Mouse (Mus musculus) hindbrain, embryonic 15.5 days (tissue): ENCODE measurements at regions not wholly inside any gene's neighbourhood (a gene's known extent, or its start where the extent isn't known, plus 50 kb on each side); places are given as distances from the start of the nearest gene placed in this dataset.
"Not testable (repeated sequence)": the region's sequence is repeated elsewhere in the genome, so short reads cannot be mapped to it uniquely, and the experiment has no call there.

Experiments
- ATAC-seq: fragments of 200-750 bp; cut with Nextera tagmentation; 2 replicates; pipeline ENCODE4 v1.8.0; 2017; ENCODE audit warnings: low read depth, moderate number of reproducible peaks, moderate TSS enrichment; ENCODE audit not compliant: low FRiP score
- H3K27ac ChIP-seq: fragments of 300-500 bp; sonication (generic); replicated peaks from 2 replicates; pipeline ENCODE4 v1.5.1; 2015; ENCODE audit warnings: mild to moderate bottlenecking, inconsistent platforms
- H3K27me3 ChIP-seq: fragments of 300-500 bp; sonication (generic); 2 replicates; pipeline ENCODE4 v1.6.1; 2015; ENCODE audit warnings: control low read depth, inconsistent platforms
- H3K36me3 ChIP-seq: fragments of 300-500 bp; sonication (generic); 2 replicates; pipeline ENCODE4 v1.6.1; 2015; ENCODE audit warnings: control low read depth, inconsistent platforms
- H3K4me1 ChIP-seq: fragments of 300-500 bp; sonication (generic); replicated peaks from 2 replicates; pipeline ENCODE4 v1.6.1; 2015; ENCODE audit warnings: control low read depth, inconsistent platforms
- H3K4me2 ChIP-seq: fragments of 300-500 bp; sonication (generic); 2 replicates; pipeline ENCODE4 v1.6.1; 2015; ENCODE audit warnings: moderate library complexity, mild to moderate bottlenecking, inconsistent platforms
- H3K4me3 ChIP-seq: fragments of 300-500 bp; sonication (generic); 2 replicates; pipeline ENCODE4 v1.5.1; 2015; ENCODE audit warnings: mild to moderate bottlenecking, inconsistent platforms
- H3K9ac ChIP-seq: fragments of 300-500 bp; sonication (generic); 2 replicates; pipeline ENCODE4 v1.6.1; 2015; ENCODE audit warnings: inconsistent platforms
- H3K9me3 ChIP-seq: fragments of 300-500 bp; sonication (generic); 2 replicates; pipeline ENCODE4 v1.6.1; 2016; ENCODE audit warnings: control low read depth, inconsistent platforms
- WGBS: fragments of 180-500 bp; shearing (Covaris S2); methylation state at CpG from one replicate; pipeline ENCODE4 v1.1.7; 2015; 5-methylcytosine and 5-hydroxymethylcytosine counted together

- H3K4me1 ChIP-seq: 0 out of 2 replicates have a peak, but pooled peaks cover 6% of the 10 kb centered on the region
- WGBS: 38% methylated on average over 9 of the region's 9 CpGs
- H3K27me3 ChIP-seq: no peaks in the 10 kb centered on the region
- H3K9ac ChIP-seq: no peak overlapping the region
- no peak overlapping the region for H3K27ac ChIP-seq
- no peak overlapping the region for H3K4me2 ChIP-seq
- H3K9me3 ChIP-seq: no peaks in the 10 kb centered on the region
- no peaks in the 10 kb centered on the region for H3K36me3 ChIP-seq
- no peak overlapping the region for H3K4me3 ChIP-seq
- ATAC-seq: no peak
Measured at GRCm38 (mm10) chr5:142281997-142282396, 119.3 kb upstream of the Foxk1 start.

GRCm38 (mm10) chr5:142287981-142288380 lies 113.3 kb upstream of the Foxk1 start:
- H3K9me3 ChIP-seq: no peaks in the 10 kb centered on the region
- no peaks in the 10 kb centered on the region for H3K36me3 ChIP-seq
- no peaks in the 10 kb centered on the region for H3K27me3 ChIP-seq
- no peak for ATAC-seq
- H3K9ac ChIP-seq: no peak overlapping the region
- H3K4me3 ChIP-seq: no peak overlapping the region
- H3K4me1 ChIP-seq: no peaks in the 10 kb centered on the region
- WGBS: 96% methylated on average over 2 of the region's 2 CpGs
- H3K27ac ChIP-seq: no peak overlapping the region
- H3K4me2 ChIP-seq: no peak overlapping the region

- no peak overlapping the region for H3K4me2 ChIP-seq
- H3K4me3 ChIP-seq: no peak overlapping the region
- no peaks in the 10 kb centered on the region for H3K9me3 ChIP-seq
- no peaks in the 10 kb centered on the region for H3K27me3 ChIP-seq
- no peaks in the 10 kb centered on the region for H3K4me1 ChIP-seq
- WGBS: 84% methylated on average over 10 of the region's 10 CpGs
- no peak for ATAC-seq
- no peak overlapping the region for H3K9ac ChIP-seq
- H3K36me3 ChIP-seq: no peaks in the 10 kb centered on the region
- no peak overlapping the region for H3K27ac ChIP-seq
Measured at GRCm38 (mm10) chr5:142291451-142291850, 109.8 kb upstream of the Foxk1 start.

GRCm38 (mm10) chr5:142296401-142296800 lies 104.9 kb upstream of the Foxk1 start:
- 93% methylated on average over 2 of the region's 2 CpGs for WGBS

GRCm38 (mm10) chr5:142299621-142300020 lies 101.7 kb upstream of the Foxk1 start:
- no peak for ATAC-seq
- no peaks in the 10 kb centered on the region for H3K27me3 ChIP-seq
- no peaks in the 10 kb centered on the region for H3K9me3 ChIP-seq
- no peak overlapping the region for H3K9ac ChIP-seq
- H3K4me1 ChIP-seq: no peaks in the 10 kb centered on the region
- 85% methylated on average over 5 of the region's 5 CpGs for WGBS
- H3K4me3 ChIP-seq: no peak overlapping the region
- H3K27ac ChIP-seq: no peak overlapping the region
- no peak overlapping the region for H3K4me2 ChIP-seq
- H3K36me3 ChIP-seq: no peaks in the 10 kb centered on the region

More at GRCm38 (mm10) chr5:142296401-142296800, 104.9 kb upstream of the Foxk1 start:
- H3K36me3 ChIP-seq, H3K4me3 ChIP-seq, ATAC-seq, H3K27me3 ChIP-seq, H3K4me1 ChIP-seq, H3K27ac ChIP-seq, H3K9ac ChIP-seq, H3K4me2 ChIP-seq, H3K9me3 ChIP-seq: not testable (repeated sequence)

GRCm38 (mm10) chr5:142308511-142308910 lies 92.8 kb upstream of the Foxk1 start:
- no peak overlapping the region for H3K9ac ChIP-seq
- ATAC-seq: no peak

GRCm38 (mm10) chr5:142313944-142314343 lies 87.4 kb upstream of the Foxk1 start:
- no peak overlapping the region for H3K9ac ChIP-seq
- no peak overlapping the region for H3K4me2 ChIP-seq
- no peak overlapping the region for H3K4me3 ChIP-seq
- H3K27me3 ChIP-seq: 0 out of 2 replicates have a peak, but pooled peaks cover 2% of the 10 kb centered on the region
- no peak for ATAC-seq
- H3K9me3 ChIP-seq: no peaks in the 10 kb centered on the region
- no peak overlapping the region for H3K27ac ChIP-seq
- no peaks in the 10 kb centered on the region for H3K4me1 ChIP-seq
- H3K36me3 ChIP-seq: no peaks in the 10 kb centered on the region
- WGBS: 80% methylated on average over 8 of the region's 8 CpGs

More at GRCm38 (mm10) chr5:142308511-142308910, 92.8 kb upstream of the Foxk1 start:
- no peak overlapping the region for H3K4me3 ChIP-seq
- H3K27me3 ChIP-seq: no peaks in the 10 kb centered on the region
- no peak overlapping the region for H3K4me2 ChIP-seq
- no peak overlapping the region for H3K27ac ChIP-seq
- 100% methylated on average over 3 of the region's 3 CpGs for WGBS
- no peaks in the 10 kb centered on the region for H3K9me3 ChIP-seq
- no peaks in the 10 kb centered on the region for H3K4me1 ChIP-seq
- H3K36me3 ChIP-seq: no peaks in the 10 kb centered on the region

GRCm38 (mm10) chr5:142314466-142314865 lies 86.8 kb upstream of the Foxk1 start:
- Histone ChIP-seq H3K36me3 (no peaks in the 10 kb centered on the region), H3K27me3 (0 out of 2 replicates have a peak, but pooled peaks cover 2% of the 10 kb centered on the region), H3K9me3 (no peaks in the 10 kb centered on the region), H3K27ac (no peak overlapping the region), H3K4me2 (no peak overlapping the region), H3K4me3 (no peak overlapping the region), H3K4me1 (no peaks in the 10 kb centered on the region), H3K9ac (no peak overlapping the region)
- ATAC-seq: no peak
- 81% methylated on average over 5 of the region's 5 CpGs for WGBS

GRCm38 (mm10) chr5:142319268-142319667 lies 82.0 kb upstream of the Foxk1 start:
- Histone ChIP-seq H3K4me2 (no peak overlapping the region), H3K27me3 (0 out of 2 replicates have a peak, but pooled peaks cover 7% of the 10 kb centered on the region), H3K4me3 (no peak overlapping the region), H3K4me1 (no peaks in the 10 kb centered on the region), H3K9ac (no peak overlapping the region), H3K27ac (no peak overlapping the region), H3K36me3 (no peaks in the 10 kb centered on the region), H3K9me3 (no peaks in the 10 kb centered on the region)
- WGBS: 5% methylated on average over 7 of the region's 7 CpGs
- peak; percentile 15; the same call in 1 of the 2 replicates for ATAC-seq

- H3K4me1 ChIP-seq: no peaks in the 10 kb centered on the region
- 81% methylated on average over 8 of the region's 8 CpGs for WGBS
- H3K36me3 ChIP-seq: no peaks in the 10 kb centered on the region
- no peak overlapping the region for H3K4me2 ChIP-seq
- H3K9ac ChIP-seq: no peak overlapping the region
- H3K4me3 ChIP-seq: no peak overlapping the region
- H3K27ac ChIP-seq: no peak overlapping the region
- H3K27me3 ChIP-seq: 0 out of 2 replicates have a peak, but pooled peaks cover 7% of the 10 kb centered on the region
- no peaks in the 10 kb centered on the region for H3K9me3 ChIP-seq
- ATAC-seq: no peak
Measured at GRCm38 (mm10) chr5:142321316-142321715, 80.0 kb upstream of the Foxk1 start.

- Histone ChIP-seq H3K4me1 (no peaks in the 10 kb centered on the region), H3K27ac (no peak overlapping the region), H3K4me3 (no peak overlapping the region), H3K9ac (no peak overlapping the region), H3K4me2 (no peak overlapping the region), H3K9me3 (no peaks in the 10 kb centered on the region), H3K36me3 (no peaks in the 10 kb centered on the region), H3K27me3 (no peaks in the 10 kb centered on the region)
- 66% methylated on average over 2 of the region's 2 CpGs for WGBS
- ATAC-seq: no peak
Measured at GRCm38 (mm10) chr5:142324928-142325327, 76.4 kb upstream of the Foxk1 start.

GRCm38 (mm10) chr5:142325560-142325959 lies 75.7 kb upstream of the Foxk1 start:
- Histone ChIP-seq H3K9ac (no peak overlapping the region), H3K9me3 (no peaks in the 10 kb centered on the region), H3K4me2 (no peak overlapping the region), H3K36me3 (no peaks in the 10 kb centered on the region), H3K4me1 (no peaks in the 10 kb centered on the region), H3K4me3 (no peak overlapping the region), H3K27ac (no peak overlapping the region), H3K27me3 (no peaks in the 10 kb centered on the region)
- 71% methylated on average over 4 of the region's 4 CpGs for WGBS
- ATAC-seq: no peak

GRCm38 (mm10) chr5:142327261-142327660 lies 74.0 kb upstream of the Foxk1 start:
- H3K36me3 ChIP-seq: no peaks in the 10 kb centered on the region
- WGBS: 72% methylated on average over 6 of the region's 6 CpGs
- H3K27ac ChIP-seq: no peak overlapping the region
- H3K27me3 ChIP-seq: no peaks in the 10 kb centered on the region
- H3K4me3 ChIP-seq: no peak overlapping the region
- H3K4me2 ChIP-seq: no peak overlapping the region
- H3K4me1 ChIP-seq: no peaks in the 10 kb centered on the region
- ATAC-seq: no peak
- H3K9me3 ChIP-seq: no peaks in the 10 kb centered on the region
- H3K9ac ChIP-seq: no peak overlapping the region
